Mouse (Mus musculus) G1E (cell line): ENCODE results near the gene Kcnk1. TPM values are rescaled to one million over a fixed set of nuclear protein-coding genes. Genes with fewer than 3 reads are reported as not detected.

ENCODE experiments used
- ATAC-seq: 2 replicates; pipeline ENCODE4 v1.8.0; 2016; ENCODE audit warnings: mild to moderate bottlenecking; ENCODE audit not compliant: insufficient number of reproducible peaks, poor library complexity, low FRiP score, severe bottlenecking; ENCODE audit errors: extremely low read depth
- DNase-seq: peaks from one replicate; pipeline ENCODE4 v3.0.0; 2012; ENCODE audit warnings: low spot score
- H3K27me3 ChIP-seq: 2 replicates; pipeline ENCODE4 v1.6.1; 2012; ENCODE audit warnings: mild to moderate bottlenecking, low read length, inconsistent platforms; ENCODE audit not compliant: insufficient read depth
- H3K36me3 ChIP-seq: replicated peaks from 2 replicates; pipeline ENCODE3; 2012; ENCODE audit warnings: mild to moderate bottlenecking, inconsistent platforms
- H3K4me1 ChIP-seq: 2 replicates; pipeline ENCODE4 v1.6.1; 2012; ENCODE audit warnings: low read depth, low read length, inconsistent platforms, mixed read lengths; ENCODE audit not compliant: insufficient read depth
- H3K4me3 ChIP-seq: 2 replicates; pipeline ENCODE4 v1.5.1; 2012; ENCODE audit warnings: low read depth, mild to moderate bottlenecking, inconsistent platforms, low read length, moderate library complexity, mixed read lengths
- H3K9me3 ChIP-seq: replicated peaks from 2 replicates; pipeline ENCODE4 v1.6.1; 2012; ENCODE audit warnings: inconsistent platforms
- CTCF ChIP-seq: IDR thresholded peaks from 2 replicates; pipeline ENCODE4 v1.5.1; 2012; ENCODE audit warnings: low read depth, low read length, inconsistent platforms, mixed read lengths
- GATA1 ChIP-seq: IDR thresholded peaks from 2 replicates; pipeline ENCODE4 v1.6.1; 2012; ENCODE audit warnings: borderline replicate concordance, low read length, inconsistent platforms, mixed read lengths
- GATA2 ChIP-seq: IDR thresholded peaks from 2 replicates; pipeline ENCODE4 v1.6.1; 2012; ENCODE audit warnings: low read depth, low read length, inconsistent platforms, borderline replicate concordance
- POLR2AphosphoS5 ChIP-seq: IDR thresholded peaks from 2 replicates; pipeline ENCODE4 v1.6.1; 2012; ENCODE audit warnings: low read depth, low read length, inconsistent platforms; ENCODE audit not compliant: insufficient replicate concordance
- TAL1 ChIP-seq: conservative IDR thresholded peaks from 2 replicates; pipeline ENCODE4 v1.6.1; 2012; ENCODE audit warnings: low read depth, low read length, inconsistent platforms, mixed read lengths
- polyA plus RNA-seq: library from polyadenylated mRNA; stranded (reverse); fragments of >175 nt; gene quantifications from 2 replicates; pipeline ENCODE4 v1.2.3, GENCODE M21; 2012
- total RNA-seq, 2 experiments: library from RNA; stranded (forward) in 1 of 2; stranded (reverse) in 1 of 2; fragments of 200-1000 nt in 1 of 2; fragments of >200 nt in 1 of 2; fragmentation: Nextera tagmentation in 1 of 2; gene quantifications; 2 replicates each; pipeline ENCODE4 v1.2.3; 2014 to 2017

The Kcnk1 gene
- total and polyA plus RNA-seq, 3 experiments, result 0.11 TPM; not detected in 2

GRCm38 (mm10) chr8:126013646-126014045, 18.7 kb downstream of the Kcnk1 start:
- TF ChIP-seq GATA1, result no peak
- no peak for TF ChIP-seq GATA2
- no peak for TF ChIP-seq POLR2AphosphoS5
- TF ChIP-seq TAL1, result no peak
- TF ChIP-seq CTCF, result no peak
- ATAC-seq, result no peak
- Histone ChIP-seq H3K27me3 (no peaks in the 10 kb centered on the region), H3K9me3 (peaks cover 77% of the 10 kb centered on the region), H3K4me3 (peak overlapping the region; percentile 2; the same call in 1 of the 2 replicates), H3K36me3 (no peaks in the 10 kb centered on the region), H3K4me1 (no peaks in the 10 kb centered on the region)
- DNase-seq, result no peak

GRCm38 (mm10) chr8:126021932-126022331, 27.0 kb downstream of the Kcnk1 start:
- peaks cover 82% of the 10 kb centered on the region for H3K9me3 ChIP-seq
- no peak for ATAC-seq
- no peak for TF ChIP-seq GATA2
- no peak for TF ChIP-seq GATA1
- no peak for TF ChIP-seq TAL1
- no peak for TF ChIP-seq CTCF
- TF ChIP-seq POLR2AphosphoS5, result no peak

GRCm38 (mm10) chr8:126023706-126024305, 28.8 kb downstream of the Kcnk1 start:
- DNase-seq, result no peak
- TF ChIP-seq TAL1, result no peak
- no peak for ATAC-seq
- no peaks in the 10 kb centered on the region for H3K36me3 ChIP-seq
- peaks cover 78% of the 10 kb centered on the region for H3K9me3 ChIP-seq
- no peak overlapping the region for H3K4me3 ChIP-seq
- H3K4me1 ChIP-seq, result no peaks in the 10 kb centered on the region
- no peaks in the 10 kb centered on the region for H3K27me3 ChIP-seq

More at GRCm38 (mm10) chr8:126021932-126022331, 27.0 kb downstream of the Kcnk1 start:
- no peaks in the 10 kb centered on the region for H3K36me3 ChIP-seq
- DNase-seq, result no peak
- H3K4me3 ChIP-seq, result no peak overlapping the region
- no peaks in the 10 kb centered on the region for H3K4me1 ChIP-seq
- H3K27me3 ChIP-seq, result no peaks in the 10 kb centered on the region

GRCm38 (mm10) chr8:126024891-126025290, 29.9 kb downstream of the Kcnk1 start:
- Histone ChIP-seq H3K27me3 (no peaks in the 10 kb centered on the region), H3K4me3 (peak overlapping the region; percentile 29; the same call in 1 of the 2 replicates), H3K36me3 (no peaks in the 10 kb centered on the region), H3K4me1 (no peaks in the 10 kb centered on the region), H3K9me3 (peaks cover 76% of the 10 kb centered on the region)
- ATAC-seq (no peak), DNase-seq (no peak)
- TF ChIP-seq GATA2 (no peak), GATA1 (no peak), TAL1 (no peak), POLR2AphosphoS5 (no peak), CTCF (no peak)

GRCm38 (mm10) chr8:126026121-126026520, 31.2 kb downstream of the Kcnk1 start:
- Histone ChIP-seq H3K36me3 (no peaks in the 10 kb centered on the region), H3K9me3 (peaks cover 68% of the 10 kb centered on the region), H3K4me3 (no peak overlapping the region), H3K4me1 (no peaks in the 10 kb centered on the region), H3K27me3 (no peaks in the 10 kb centered on the region)
- ATAC-seq (no peak), DNase-seq (no peak)
- TF ChIP-seq CTCF (no peak), TAL1 (no peak), POLR2AphosphoS5 (no peak), GATA2 (no peak), GATA1 (no peak)

- ATAC-seq (no peak), DNase-seq (no peak)
- H3K27me3 ChIP-seq, result no peaks in the 10 kb centered on the region
These were observed 31.6 kb downstream of the Kcnk1 start for GRCm38 (mm10) chr8:126026584-126026983.

GRCm38 (mm10) chr8:126027486-126027885, 32.5 kb downstream of the Kcnk1 start:
- no peak for DNase-seq
- no peak for ATAC-seq
- Histone ChIP-seq H3K36me3 (no peaks in the 10 kb centered on the region), H3K9me3 (peaks cover 64% of the 10 kb centered on the region), H3K27me3 (no peaks in the 10 kb centered on the region), H3K4me3 (no peak overlapping the region), H3K4me1 (no peaks in the 10 kb centered on the region)
- TF ChIP-seq CTCF (no peak), POLR2AphosphoS5 (no peak), GATA2 (no peak), TAL1 (no peak), GATA1 (no peak)

More at GRCm38 (mm10) chr8:126026584-126026983, 31.6 kb downstream of the Kcnk1 start:
- no peaks in the 10 kb centered on the region for H3K36me3 ChIP-seq
- TF ChIP-seq GATA2, result no peak
- H3K4me3 ChIP-seq, result no peak overlapping the region
- H3K4me1 ChIP-seq, result no peaks in the 10 kb centered on the region
- H3K9me3 ChIP-seq, result peaks cover 66% of the 10 kb centered on the region
